Mouse (Mus musculus) CD8-positive naive resting alpha-beta T cell, adult 2 months (primary cell): ENCODE results near the gene Erp29.

Experiments
- DNase-seq, 2 experiments: peaks; one replicate each; pipeline ENCODE4 v3.0.0; 2022; ENCODE audit warnings: low read depth in 2 of 2, low spot score in 2 of 2

Gene Erp29

GRCm38 (mm10) chr5:121392667-121393380 is 59.5 kb downstream of the Erp29 start:
- DNase-seq = peak; percentile 32 to 41

- no peak for DNase-seq
Measured at GRCm38 (mm10) chr5:121389691-121390090, 62.6 kb downstream of the Erp29 start.

- no peak for DNase-seq
Measured at GRCm38 (mm10) chr5:121389106-121389505, 63.2 kb downstream of the Erp29 start.

- no peak for DNase-seq
Measured at GRCm38 (mm10) chr5:121387126-121387525, 65.2 kb downstream of the Erp29 start.

GRCm38 (mm10) chr5:121386120-121386909 is 66.0 kb downstream of the Erp29 start:
- DNase-seq = no peak

- DNase-seq = peak; percentile 76 to 79
Measured at GRCm38 (mm10) chr5:121385461-121386119, 66.7 kb downstream of the Erp29 start, which contains the start of gene Trafd1. Trafd1 (minus strand) TSS chr5:121385632.

GRCm38 (mm10) chr5:121384757-121385460 is 67.4 kb downstream of the Erp29 start:
- peak in 1 of 2 experiments; percentile 33 for DNase-seq

- DNase-seq = no peak
Measured at GRCm38 (mm10) chr5:121383857-121384756, 68.2 kb downstream of the Erp29 start.

GRCm38 (mm10) chr5:121380692-121381091 is 71.6 kb downstream of the Erp29 start:
- DNase-seq = no peak

- DNase-seq = no peak
Measured at GRCm38 (mm10) chr5:121378678-121379256, 73.5 kb downstream of the Erp29 start.
